Mouse (Mus musculus): ENCODE results near the gene Tspo2. TPM values are rescaled to one million over a fixed set of nuclear protein-coding genes. Genes with fewer than 3 reads are reported as not detected.

Gene Tspo2
- polyA plus RNA-seq, 2 experiments, result 168 to 210 TPM

- H3K36me3 ChIP-seq (replicated peaks; ENCODE audit: control insufficient read depth, insufficient read depth, low read depth), result peaks cover 13% of the 10 kb centered on the region
- H3K27me3 ChIP-seq (ENCODE audit: control insufficient read depth, insufficient read depth, low read length), result no peaks in the 10 kb centered on the region
- DNase-seq (ENCODE audit: low read depth in 3 of 3, low spot score in 3 of 3) (no peak), ATAC-seq (ENCODE audit: insufficient read depth) (no peak)
- WGBS (ENCODE audit: insufficient replicate concordance), result 62% methylated on average over 7 of the region's 7 CpGs
- TF ChIP-seq CTCF (IDR thresholded peaks at IDR 0.05; ENCODE audit: low read depth) (peak; percentile 75), EP300 (IDR thresholded peaks at IDR 0.05; ENCODE audit: low read depth) (no peak)
- no peak overlapping the region for H3K9ac ChIP-seq (replicated peaks)
- H3K9me3 ChIP-seq (ENCODE audit: control insufficient read depth, low read length), result no peaks in the 10 kb centered on the region
- H3K4me3 ChIP-seq (ENCODE audit: insufficient read depth in 1 of 2, low read depth in 2 of 2, low read length in 2 of 2), result no peak overlapping the region
- no peak overlapping the region for H3K4me2 ChIP-seq (ENCODE audit: low read depth)
- peaks cover 44 to 65% of the 10 kb centered on the region in 2 experiments for H3K4me1 ChIP-seq (replicated peaks; ENCODE audit: control insufficient read depth in 2 of 2, insufficient read depth in 2 of 2, low read length in 1 of 2)
- peak overlapping the region; percentile 9 for H3K27ac ChIP-seq
These were observed 2.2 kb upstream of the Tspo2 start for GRCm38 (mm10) chr17:48453489-48453888.

- TF ChIP-seq CTCF (IDR thresholded peaks at IDR 0.05; ENCODE audit: low read depth) (no peak), EP300 (IDR thresholded peaks at IDR 0.05; ENCODE audit: low read depth) (no peak)
- Histone ChIP-seq H3K9me3 (ENCODE audit: control insufficient read depth, low read length) (no peaks in the 10 kb centered on the region), H3K4me3 (ENCODE audit: insufficient read depth in 1 of 2, low read depth in 2 of 2, low read length in 2 of 2) (peak overlapping the region; percentile 68 to 84), H3K27me3 (ENCODE audit: control insufficient read depth, insufficient read depth, low read length) (no peaks in the 10 kb centered on the region), H3K27ac (peak overlapping the region; percentile 97), H3K4me1 (replicated peaks; ENCODE audit: control insufficient read depth in 2 of 2, insufficient read depth in 2 of 2, low read length in 1 of 2) (peaks cover 57 to 77% of the 10 kb centered on the region in 2 experiments), H3K9ac (replicated peaks) (peak overlapping the region; percentile 86), H3K36me3 (replicated peaks; ENCODE audit: control insufficient read depth, insufficient read depth, low read depth) (peaks cover 18% of the 10 kb centered on the region), H3K4me2 (ENCODE audit: low read depth) (peak overlapping the region; percentile 91)
- ATAC-seq (ENCODE audit: insufficient read depth) (peak; percentile 14; the same call in 1 of the 2 replicates), DNase-seq (ENCODE audit: low read depth in 3 of 3, low spot score in 3 of 3) (no peak)
- WGBS (ENCODE audit: insufficient replicate concordance), result 55% methylated on average over 9 of the region's 9 CpGs
These were observed 577 bp upstream of the Tspo2 start for GRCm38 (mm10) chr17:48451753-48452444.

- peak overlapping the region; percentile 97 for H3K27ac ChIP-seq
- peak overlapping the region; percentile 68 to 84 for H3K4me3 ChIP-seq (ENCODE audit: insufficient read depth in 1 of 2, low read depth in 2 of 2, low read length in 2 of 2)
- 21% methylated on average over 13 of the region's 13 CpGs for WGBS (ENCODE audit: insufficient replicate concordance)
These were observed 513 bp downstream of the Tspo2 start for GRCm38 (mm10) chr17:48450666-48451352.

GRCm38 (mm10) chr17:48447675-48448074 is 3.6 kb downstream of the Tspo2 start:
- H3K27ac ChIP-seq, result peak overlapping the region; percentile 97
- no peak for TF ChIP-seq CTCF (IDR thresholded peaks at IDR 0.05; ENCODE audit: low read depth)
- TF ChIP-seq EP300 (IDR thresholded peaks at IDR 0.05; ENCODE audit: low read depth), result peak; percentile 64
- H3K36me3 ChIP-seq (replicated peaks; ENCODE audit: control insufficient read depth, insufficient read depth, low read depth), result peaks cover 21% of the 10 kb centered on the region
- 49% methylated on average over 8 of the region's 8 CpGs for WGBS (ENCODE audit: insufficient replicate concordance)
- H3K4me1 ChIP-seq (replicated peaks; ENCODE audit: control insufficient read depth in 2 of 2, insufficient read depth in 2 of 2, low read length in 1 of 2), result peaks cover 47 to 52% of the 10 kb centered on the region in 2 experiments
- H3K27me3 ChIP-seq (ENCODE audit: control insufficient read depth, insufficient read depth, low read length), result no peaks in the 10 kb centered on the region
- H3K4me2 ChIP-seq (ENCODE audit: low read depth), result peak overlapping the region; percentile 91
- H3K9me3 ChIP-seq (ENCODE audit: control insufficient read depth, low read length), result no peaks in the 10 kb centered on the region
- DNase-seq (ENCODE audit: low read depth in 3 of 3, low spot score in 3 of 3) (peak in 1 of 3 experiments; percentile 68), ATAC-seq (ENCODE audit: insufficient read depth) (peak; percentile 36; the same call in 1 of the 2 replicates)
- H3K4me3 ChIP-seq (ENCODE audit: insufficient read depth in 1 of 2, low read depth in 2 of 2, low read length in 2 of 2), result peak overlapping the region; percentile 68 to 70
- peak overlapping the region; percentile 80 for H3K9ac ChIP-seq (replicated peaks)

More at GRCm38 (mm10) chr17:48450666-48451352, 513 bp downstream of the Tspo2 start:
- no peaks in the 10 kb centered on the region for H3K9me3 ChIP-seq (ENCODE audit: control insufficient read depth, low read length)
- peak overlapping the region; percentile 86 for H3K9ac ChIP-seq (replicated peaks)
- DNase-seq (ENCODE audit: low read depth in 3 of 3, low spot score in 3 of 3) (peak; percentile 83 to 90 (median 88)), ATAC-seq (ENCODE audit: insufficient read depth) (peak; percentile 87)
- TF ChIP-seq CTCF (IDR thresholded peaks at IDR 0.05; ENCODE audit: low read depth) (no peak), EP300 (IDR thresholded peaks at IDR 0.05; ENCODE audit: low read depth) (peak; percentile 94)
- peaks cover 57 to 77% of the 10 kb centered on the region in 2 experiments for H3K4me1 ChIP-seq (replicated peaks; ENCODE audit: control insufficient read depth in 2 of 2, insufficient read depth in 2 of 2, low read length in 1 of 2)
- H3K36me3 ChIP-seq (replicated peaks; ENCODE audit: control insufficient read depth, insufficient read depth, low read depth), result peaks cover 21% of the 10 kb centered on the region
- no peaks in the 10 kb centered on the region for H3K27me3 ChIP-seq (ENCODE audit: control insufficient read depth, insufficient read depth, low read length)
- H3K4me2 ChIP-seq (ENCODE audit: low read depth), result peak overlapping the region; percentile 91

Data from liver, embryonic 14.5 days (tissue).